Mouse (Mus musculus): Measurements from ENCODE around the gene Dysf.

GRCm38 (mm10) chr6:84196511-84196910, 188.1 kb downstream of the Dysf start:
- TF ChIP-seq CTCF (IDR thresholded peaks at IDR 0.05; ENCODE audit: low read depth) (no peak), EP300 (optimal IDR thresholded peaks at IDR 0.05) (no peak)

Data from stomach, postnatal 0 days (tissue).